In the genomic region with DNA sequence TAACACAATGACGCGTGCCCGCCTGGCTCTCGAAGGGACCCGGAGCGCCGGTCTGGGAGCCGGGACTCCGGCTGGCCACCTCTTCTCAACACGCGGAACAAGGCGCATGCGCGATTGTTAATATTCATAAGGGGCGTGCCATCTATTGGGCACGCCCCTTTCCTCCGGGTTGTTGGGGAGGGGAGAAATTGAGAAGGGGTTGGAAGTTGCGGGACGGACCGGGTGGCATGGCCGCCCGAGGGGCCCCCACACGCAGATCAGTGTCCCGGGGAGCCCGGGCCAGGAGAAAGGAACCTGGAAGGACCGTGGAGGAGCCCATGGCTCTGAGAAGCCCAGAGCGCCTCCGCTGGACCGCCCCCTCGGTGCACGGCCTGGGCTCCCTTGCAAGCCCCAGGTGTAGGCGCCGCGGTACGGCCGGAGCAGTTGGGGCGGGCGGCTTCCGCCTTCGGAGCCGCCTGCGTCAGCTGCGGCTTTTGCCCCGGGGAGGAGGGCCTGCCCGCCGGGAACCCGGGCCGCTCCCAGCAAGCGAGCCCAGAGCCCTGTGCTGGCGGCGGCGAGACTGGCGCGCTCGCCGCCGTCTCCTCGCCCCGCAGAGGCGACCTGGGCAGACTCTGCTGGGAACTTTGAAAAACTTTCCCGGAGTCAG, we compare ENCODE assay signal across 8 mouse cellular contexts. TPM values are rescaled to one million over a fixed set of nuclear protein-coding genes. Genes with fewer than 3 reads are reported as not detected.
A peak's percentile ranks its signal among the peaks of the same experiment; 100 is the strongest.
DNase-seq lines count a peak whose midpoint lies in the region; ATAC-seq lines count a peak whose summit lies in the region.

No protein-coding gene starts in this region.

- H3K36me3 ChIP-seq in hindbrain, embryonic 12.5 days = no peaks in the 10 kb centered on the region
- H3K36me3 ChIP-seq in lung, embryonic 15.5 days = no peaks in the 10 kb centered on the region

- H3K9me3 ChIP-seq in hindbrain, embryonic 12.5 days (replicated peaks) = no peaks in the 10 kb centered on the region
- no peaks in the 10 kb centered on the region for H3K9me3 ChIP-seq in lung, embryonic 15.5 days

- H3K27ac ChIP-seq in hindbrain, embryonic 12.5 days = peak overlapping the region; percentile 90
- peak overlapping the region; percentile 99 for H3K27ac ChIP-seq in lung, embryonic 15.5 days

- DNase-seq in Muller cell, postnatal 12 days (ENCODE audit: inconsistent ontology term) = peak; percentile 96
- DNase-seq in cerebellum, adult 9-10 months = peak; percentile 52
- peak; percentile 46 to 66 for DNase-seq in frontal cortex, postnatal 14 days (ENCODE audit: low spot score in 2 of 2)
- peak; percentile 87 for DNase-seq in layer of hippocampus, adult 9-11 months
- DNase-seq in testis, postnatal 10 days (ENCODE audit: low spot score) = peak; percentile 95

- peak overlapping the region; percentile 67 for H3K9ac ChIP-seq in hindbrain, embryonic 12.5 days
- peak overlapping the region; percentile 88 for H3K9ac ChIP-seq in lung, embryonic 15.5 days

- H3K27me3 ChIP-seq in hindbrain, embryonic 12.5 days = peaks cover 9% of the 10 kb centered on the region; the same call in 1 of the 2 replicates
- H3K27me3 ChIP-seq in lung, embryonic 15.5 days = no peaks in the 10 kb centered on the region

- H3K4me1 ChIP-seq in hindbrain, embryonic 12.5 days = peaks cover 38% of the 10 kb centered on the region
- H3K4me1 ChIP-seq in lung, embryonic 15.5 days = peaks cover 21% of the 10 kb centered on the region

- peak overlapping the region; percentile 84 for H3K4me2 ChIP-seq in hindbrain, embryonic 12.5 days (replicated peaks)
- H3K4me2 ChIP-seq in lung, embryonic 15.5 days = peak overlapping the region; percentile 97

- peak overlapping the region; percentile 62 for H3K4me3 ChIP-seq in hindbrain, embryonic 12.5 days
- H3K4me3 ChIP-seq in lung, embryonic 15.5 days = peak overlapping the region; percentile 93

- under 1% methylated on average over 61 of the region's 61 CpGs for WGBS in hindbrain, embryonic 12.5 days
- WGBS in lung, embryonic 15.5 days = under 1% methylated on average over 60 of the region's 61 CpGs

- peak; percentile 84 for ATAC-seq in hindbrain, embryonic 12.5 days (ENCODE audit: low FRiP score)
- ATAC-seq in lung, embryonic 15.5 days (ENCODE audit: borderline replicate concordance, extremely low read depth, low FRiP score, low TSS enrichment) = peak; percentile 75
- ATAC-seq in neutrophil, adult 5-6 weeks (ENCODE audit: extremely low read depth, insufficient number of reproducible peaks, low FRiP score, poor library complexity, severe bottlenecking) = peak; percentile 53

RNA-seq across cellular contexts. Expression of a gene that starts 0.4 kb away (rescaled TPM):
- 31.6 and 34.0 TPM in 2 replicates for polyA plus RNA-seq in hindbrain, embryonic 12.5 days (2016; fragmentation: Nextera tagmentation; extraction: Ambion mirVana)
- polyA plus RNA-seq in lung, embryonic 15.5 days (2015; fragmentation: Nextera tagmentation; extraction: Ambion mirVana) = 15.0 and 15.2 TPM in 2 replicates
- 0.61 and 0.81 TPM in 2 replicates for total RNA-seq in neutrophil, adult 5-6 weeks (2017)

Comparison
In these comparisons a context has a peak if more than half of its experiments do, and no peak if none do; other contexts are left out.
1. Peak in every context shown above with its lines: DNase-seq, ATAC-seq, H3K4me3 ChIP-seq and H3K27ac ChIP-seq.